ENCODE assay signal across 30 mouse cellular contexts in the genomic region with DNA sequence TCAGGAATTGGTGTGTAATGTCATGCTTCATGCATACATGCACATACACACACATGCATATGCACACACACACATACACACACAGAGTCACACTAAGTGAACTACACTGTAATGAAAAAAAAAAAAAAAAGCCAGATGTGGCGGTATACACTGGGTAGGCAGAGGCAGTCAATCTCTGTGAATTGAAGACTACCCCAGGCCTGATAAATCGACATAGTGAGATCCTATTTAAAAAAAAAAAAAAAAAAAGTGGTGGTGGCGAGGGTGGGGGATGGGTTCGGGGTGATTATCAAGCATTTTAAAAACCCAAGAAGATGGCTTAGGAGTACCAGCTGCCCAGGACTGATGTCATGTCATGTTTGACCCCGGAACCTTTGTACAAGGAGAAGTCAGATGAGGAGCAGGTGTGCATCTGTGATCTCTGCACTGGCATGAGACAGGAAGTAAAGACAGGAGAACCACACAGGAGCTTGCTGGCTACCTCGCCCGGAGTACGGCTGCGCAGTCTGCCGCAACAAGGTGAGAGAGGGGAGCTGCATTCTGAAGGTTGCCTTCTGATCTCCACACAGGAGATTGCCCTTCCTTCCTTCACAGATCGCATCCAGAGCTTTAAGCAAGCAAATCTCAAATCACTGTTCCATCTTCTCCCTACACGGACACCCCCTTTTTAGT. TPM values are rescaled to one million over a fixed set of nuclear protein-coding genes. Genes with fewer than 3 reads are reported as not detected.
DNase-seq lines count a peak whose midpoint lies in the region; ATAC-seq lines count a peak whose summit lies in the region.
"Had no signal": no experiment of that assay in that cellular context is flagged by ENCODE, and none has a peak within 500 bp of the region (broad histone marks: within the 10 kb centered on the region; RNA-seq: fewer than 3 reads in every experiment).

No protein-coding gene starts in this region.

- H3K27me3 ChIP-seq in intestine, embryonic 15.5 days (replicated peaks): no peaks in the 10 kb centered on the region
- no peaks in the 10 kb centered on the region for H3K27me3 ChIP-seq in intestine, embryonic 16.5 days (replicated peaks; ENCODE audit: control insufficient read depth, insufficient read depth, low read length)
- no peaks in the 10 kb centered on the region for H3K27me3 ChIP-seq in kidney, embryonic 16.5 days (ENCODE audit: insufficient read depth, low read length)
- H3K27me3 ChIP-seq: embryonic facial prominence, embryonic 12.5 days; embryonic facial prominence, embryonic 15.5 days; heart, embryonic 13.5 days had no signal

- H3K9me3 ChIP-seq in intestine, embryonic 15.5 days: no peaks in the 10 kb centered on the region
- no peaks in the 10 kb centered on the region for H3K9me3 ChIP-seq in intestine, embryonic 16.5 days (ENCODE audit: control insufficient read depth, low read length)
- H3K9me3 ChIP-seq in kidney, embryonic 16.5 days (ENCODE audit: low read length): no peaks in the 10 kb centered on the region
- H3K9me3 ChIP-seq: embryonic facial prominence, embryonic 12.5 days; embryonic facial prominence, embryonic 15.5 days; G1E; heart, embryonic 10.5 days; heart, embryonic 13.5 days; hindbrain, embryonic 13.5 days had no signal

- peak; percentile 20 for DNase-seq in CD4-positive, CD25-positive, alpha-beta regulatory T cell, adult 2 months (ENCODE audit: low read depth, low spot score)
- peak; percentile 10 for DNase-seq in thymus, postnatal 4 days
- no peak for DNase-seq in thymus, postnatal 0 days (ENCODE audit: low spot score)
- peak; percentile 9 for DNase-seq in naive thymus-derived CD4-positive, alpha-beta T cell, adult 2 months (ENCODE audit: low read depth)
- DNase-seq: adrenal gland, adult 2 months; adrenal gland, postnatal 14 days; B cell, adult 2 months; cerebellum, adult 11 months; cerebellum, adult 2 months; cerebellum, adult 9-11 months; cerebellum, postnatal 25 days; forebrain, postnatal 0 days; gastrocnemius, adult 2 months; gastrocnemius, postnatal 14 days; heart, adult 2 months had no signal

- WGBS in intestine, embryonic 15.5 days: 88% methylated on average over 12 of the region's 12 CpGs
- 90% methylated on average over 12 of the region's 12 CpGs for WGBS in intestine, embryonic 16.5 days
- 87% methylated on average over 12 of the region's 12 CpGs for WGBS in kidney, embryonic 16.5 days

- H3K4me3 ChIP-seq in intestine, embryonic 15.5 days (replicated peaks): no peak overlapping the region
- H3K4me3 ChIP-seq in intestine, embryonic 16.5 days (ENCODE audit: low read length): no peak overlapping the region
- H3K4me3 ChIP-seq in kidney, embryonic 16.5 days (ENCODE audit: low read length): no peak overlapping the region

- H3K9ac ChIP-seq in intestine, embryonic 15.5 days: no peak overlapping the region
- no peak overlapping the region for H3K9ac ChIP-seq in intestine, embryonic 16.5 days (ENCODE audit: low read depth, low read length)
- no peak overlapping the region for H3K9ac ChIP-seq in kidney, embryonic 16.5 days (replicated peaks; ENCODE audit: low read length)
- H3K9ac ChIP-seq: embryonic facial prominence, embryonic 12.5 days; embryonic facial prominence, embryonic 15.5 days; forebrain, postnatal 0 days; hindbrain, embryonic 13.5 days had no signal

- no peak overlapping the region for H3K27ac ChIP-seq in intestine, embryonic 15.5 days
- no peak overlapping the region for H3K27ac ChIP-seq in intestine, embryonic 16.5 days (ENCODE audit: low read length)
- H3K27ac ChIP-seq in kidney, embryonic 16.5 days (ENCODE audit: low read length): no peak overlapping the region
- H3K27ac ChIP-seq: embryonic facial prominence, embryonic 12.5 days; embryonic facial prominence, embryonic 15.5 days; gastrocnemius, adult 2 months; heart, adult 2 months; heart, embryonic 13.5 days; hindbrain, embryonic 13.5 days had no signal

- ATAC-seq in CD4-positive, CD25-positive, alpha-beta regulatory T cell, adult 4 months: no peak
- peak; percentile 19; the same call in 1 of the 2 replicates for ATAC-seq in intestine, embryonic 15.5 days
- ATAC-seq in intestine, embryonic 16.5 days: no peak
- ATAC-seq in kidney, embryonic 16.5 days (ENCODE audit: low FRiP score, low TSS enrichment): no peak
- ATAC-seq: forebrain, embryonic 14.5 days; forebrain, postnatal 0 days; hindbrain, embryonic 16.5 days had no signal

- no peak overlapping the region for H3K4me2 ChIP-seq in intestine, embryonic 15.5 days (replicated peaks)
- H3K4me2 ChIP-seq in intestine, embryonic 16.5 days (ENCODE audit: low read depth, low read length): no peak overlapping the region
- no peak overlapping the region for H3K4me2 ChIP-seq in kidney, embryonic 16.5 days (replicated peaks; ENCODE audit: low read depth, low read length)

- H3K4me1 ChIP-seq in intestine, embryonic 15.5 days (replicated peaks): no peaks in the 10 kb centered on the region
- H3K4me1 ChIP-seq in intestine, embryonic 16.5 days (ENCODE audit: control insufficient read depth, insufficient read depth, low read length): no peaks in the 10 kb centered on the region
- 0 out of 2 replicates have a peak, but pooled peaks cover 6% of the 10 kb centered on the region for H3K4me1 ChIP-seq in kidney, embryonic 16.5 days (ENCODE audit: insufficient read depth, low read length)
- H3K4me1 ChIP-seq: embryonic facial prominence, embryonic 12.5 days; embryonic facial prominence, embryonic 15.5 days; heart, embryonic 13.5 days had no signal

- H3K36me3 ChIP-seq in intestine, embryonic 15.5 days: no peaks in the 10 kb centered on the region
- no peaks in the 10 kb centered on the region for H3K36me3 ChIP-seq in intestine, embryonic 16.5 days (ENCODE audit: control insufficient read depth, insufficient read depth, low read length)
- H3K36me3 ChIP-seq in kidney, embryonic 16.5 days (ENCODE audit: insufficient read depth, low read length): no peaks in the 10 kb centered on the region
- H3K36me3 ChIP-seq: embryonic facial prominence, embryonic 12.5 days; embryonic facial prominence, embryonic 15.5 days; G1E; heart, embryonic 10.5 days; heart, embryonic 13.5 days; hindbrain, embryonic 13.5 days had no signal

RNA-seq across cellular contexts. Expression of a gene that starts 5.7 kb away (rescaled TPM):
- polyA plus RNA-seq in CD4-positive, CD25-positive, alpha-beta regulatory T cell, adult 4 months (2017; shearing (Covaris generic)): under 1 TPM in 1 of 2 experiments, not detected in 1; 0.26 TPM
- 0.09 TPM in 1 of 2 replicates, not detected in the other for polyA plus RNA-seq in intestine, embryonic 15.5 days (2015; fragmentation: Nextera tagmentation; extraction: Ambion mirVana)
- not detected in 2 replicates for polyA plus RNA-seq in intestine, embryonic 16.5 days (2015; fragmentation: Nextera tagmentation; extraction: Ambion mirVana)
- not detected in 2 replicates for polyA plus RNA-seq in thymus, postnatal 0 days (2015; fragmentation: Nextera tagmentation; extraction: Ambion mirVana)
- polyA plus RNA-seq in kidney, embryonic 16.5 days (2015; fragmentation: Nextera tagmentation; extraction: Ambion mirVana): not detected in 2 replicates
- polyA plus RNA-seq: adrenal gland, adult 2 months; embryonic facial prominence, embryonic 12.5 days; embryonic facial prominence, embryonic 15.5 days; forebrain, embryonic 11.5 days; forebrain, embryonic 14.5 days; frontal cortex, adult 2 months; heart, embryonic 10.5 days; heart, embryonic 13.5 days; hindbrain, embryonic 13.5 days; hindbrain, embryonic 16.5 days had no signal

RNA-seq across cellular contexts. Expression of a gene that starts 39.9 kb away (rescaled TPM):
- polyA plus RNA-seq in CD4-positive, CD25-positive, alpha-beta regulatory T cell, adult 4 months (2017; shearing (Covaris generic)): under 1 TPM in 1 of 2 experiments, not detected in 1; 0.20 TPM
- 0.26 and 0.29 TPM in 2 replicates for polyA plus RNA-seq in intestine, embryonic 15.5 days (2015; fragmentation: Nextera tagmentation; extraction: Ambion mirVana)
- polyA plus RNA-seq in intestine, embryonic 16.5 days (2015; fragmentation: Nextera tagmentation; extraction: Ambion mirVana): 0.06 and 0.11 TPM in 2 replicates
- polyA plus RNA-seq in thymus, postnatal 0 days (2015; fragmentation: Nextera tagmentation; extraction: Ambion mirVana): 0.09 and 0.25 TPM in 2 replicates
- 0.26 and 0.40 TPM in 2 replicates for polyA plus RNA-seq in kidney, embryonic 16.5 days (2015; fragmentation: Nextera tagmentation; extraction: Ambion mirVana)
- polyA plus RNA-seq: G1E; gonadal fat pad, adult 2 months; heart, adult 2 months had no signal
